Mouse (Mus musculus) hindbrain, postnatal 0 days (tissue): ENCODE measurements around the gene Wt1. TPM values are rescaled to one million over a fixed set of nuclear protein-coding genes. Genes with fewer than 3 reads are reported as not detected.

ENCODE experiments used
- ATAC-seq: fragments of 200-750 bp; cut with Nextera tagmentation; 2 replicates; pipeline ENCODE4 v1.8.0; 2017; ENCODE audit warnings: mild to moderate bottlenecking, moderate TSS enrichment, moderate library complexity
- DNase-seq: peaks from one replicate; pipeline ENCODE4 v3.0.0-alpha.2; 2015; ENCODE audit warnings: low spot score
- H3K27ac ChIP-seq: fragments of 300-500 bp; sonication (generic); 2 replicates; pipeline ENCODE4 v1.5.1; 2014; ENCODE audit warnings: mild to moderate bottlenecking
- H3K27me3 ChIP-seq: fragments of 300-500 bp; sonication (generic); 2 replicates; pipeline ENCODE4 v1.6.1; 2014; ENCODE audit warnings: low read length, mixed read lengths; ENCODE audit not compliant: insufficient read depth
- H3K36me3 ChIP-seq: fragments of 300-500 bp; sonication (generic); 2 replicates; pipeline ENCODE4 v1.6.1; 2014; ENCODE audit warnings: low read length, mixed read lengths; ENCODE audit not compliant: insufficient read depth
- H3K4me1 ChIP-seq: fragments of 300-500 bp; sonication (generic); 2 replicates; pipeline ENCODE4 v1.6.1; 2014; ENCODE audit warnings: antibody characterized with exemption, low read length, mixed read lengths; ENCODE audit not compliant: insufficient read depth
- H3K4me2 ChIP-seq: fragments of 300-500 bp; sonication (generic); 2 replicates; pipeline ENCODE4 v1.6.1; 2014; ENCODE audit warnings: low read depth, mild to moderate bottlenecking, low read length, moderate library complexity, mixed read lengths
- H3K4me3 ChIP-seq: fragments of 300-500 bp; sonication (generic); 2 replicates; pipeline ENCODE4 v1.5.1; 2014; ENCODE audit warnings: low read length
- H3K9ac ChIP-seq: fragments of 300-500 bp; sonication (generic); replicated peaks from 2 replicates; pipeline ENCODE4 v1.6.1; 2014; ENCODE audit warnings: mild to moderate bottlenecking, low read length, moderate library complexity, mixed read lengths
- H3K9me3 ChIP-seq: fragments of 300-500 bp; sonication (generic); 2 replicates; pipeline ENCODE4 v1.6.1; 2016; ENCODE audit warnings: low read length, mixed read lengths
- CTCF ChIP-seq: IDR thresholded peaks from 2 replicates; pipeline ENCODE4 v1.5.1; 2016; ENCODE audit warnings: antibody characterized with exemption, control low read depth, low read depth
- WGBS: fragments of 180-500 bp; shearing (Covaris S2); extraction: QIAGEN DNeasy Blood & Tissue Kit; methylation state at CpG from one replicate; pipeline ENCODE4 v1.1.7; 2014; 5-methylcytosine and 5-hydroxymethylcytosine counted together
- polyA plus RNA-seq: library from polyadenylated mRNA; unstranded; fragments of >200 nt; fragmentation: Nextera tagmentation; extraction: Ambion mirVana; gene quantifications from 2 replicates; pipeline ENCODE4 v1.2.1, GENCODE M21; 2015
- total RNA-seq: library from RNA; depleted of rRNA; stranded (reverse); fragments of >200 nt; gene quantifications from 2 replicates; pipeline ENCODE4 v1.2.3, GENCODE M21; 2014

Wt1 gene
- total and polyA plus RNA-seq, 2 experiments from 2014 or later, result 0.56 to 1.9 TPM

DNA sequence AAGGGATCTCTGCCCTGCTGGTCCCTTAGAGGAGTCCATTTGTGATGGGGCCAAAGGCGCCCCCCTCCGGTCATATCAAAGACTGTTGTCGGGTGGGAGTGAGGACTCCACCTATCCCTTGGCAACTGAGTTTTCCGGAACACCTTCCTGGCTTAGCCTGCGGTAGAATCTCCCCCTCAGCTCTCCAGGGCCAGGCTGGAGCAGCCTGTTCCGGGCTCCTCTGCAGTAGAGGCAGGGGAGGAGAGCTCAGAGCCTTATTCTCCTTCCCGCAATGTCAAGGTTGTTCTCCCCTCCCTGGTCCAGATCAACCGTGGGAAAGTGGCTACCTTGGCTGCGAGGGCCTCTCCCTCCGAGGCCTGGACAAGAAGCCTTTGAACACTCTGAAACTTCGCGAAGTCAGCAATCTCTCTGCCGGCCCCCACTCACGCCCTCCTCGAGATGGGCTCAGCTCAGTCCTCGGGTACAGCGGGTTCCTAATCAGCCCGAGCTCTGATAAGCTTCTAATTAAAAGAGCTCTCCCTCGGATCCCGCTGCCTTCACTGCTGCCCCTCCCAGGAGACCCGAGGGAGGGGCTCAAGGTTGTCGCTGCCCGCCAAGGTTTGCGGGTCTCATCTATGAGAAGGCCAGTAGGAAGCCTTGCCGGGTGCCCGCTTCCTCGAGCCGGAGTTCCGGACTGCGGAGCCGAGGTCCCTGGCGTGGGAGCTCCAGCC is 4.2 kb downstream of the Wt1 start:
- H3K4me3 ChIP-seq, result 0 out of 2 replicates have a peak overlapping the region, but pooled peaks have one; percentile 6
- H3K27me3 ChIP-seq, result peaks cover 93% of the 10 kb centered on the region
- ATAC-seq (no peak), DNase-seq (no peak)
- 1% methylated on average over 32 of the region's 32 CpGs for WGBS
- no peaks in the 10 kb centered on the region for H3K36me3 ChIP-seq
- TF ChIP-seq CTCF, result no peak
- no peak overlapping the region for H3K27ac ChIP-seq
- no peak overlapping the region for H3K9ac ChIP-seq
- no peaks in the 10 kb centered on the region for H3K4me1 ChIP-seq
- no peak overlapping the region for H3K4me2 ChIP-seq
- no peaks in the 10 kb centered on the region for H3K9me3 ChIP-seq

DNA sequence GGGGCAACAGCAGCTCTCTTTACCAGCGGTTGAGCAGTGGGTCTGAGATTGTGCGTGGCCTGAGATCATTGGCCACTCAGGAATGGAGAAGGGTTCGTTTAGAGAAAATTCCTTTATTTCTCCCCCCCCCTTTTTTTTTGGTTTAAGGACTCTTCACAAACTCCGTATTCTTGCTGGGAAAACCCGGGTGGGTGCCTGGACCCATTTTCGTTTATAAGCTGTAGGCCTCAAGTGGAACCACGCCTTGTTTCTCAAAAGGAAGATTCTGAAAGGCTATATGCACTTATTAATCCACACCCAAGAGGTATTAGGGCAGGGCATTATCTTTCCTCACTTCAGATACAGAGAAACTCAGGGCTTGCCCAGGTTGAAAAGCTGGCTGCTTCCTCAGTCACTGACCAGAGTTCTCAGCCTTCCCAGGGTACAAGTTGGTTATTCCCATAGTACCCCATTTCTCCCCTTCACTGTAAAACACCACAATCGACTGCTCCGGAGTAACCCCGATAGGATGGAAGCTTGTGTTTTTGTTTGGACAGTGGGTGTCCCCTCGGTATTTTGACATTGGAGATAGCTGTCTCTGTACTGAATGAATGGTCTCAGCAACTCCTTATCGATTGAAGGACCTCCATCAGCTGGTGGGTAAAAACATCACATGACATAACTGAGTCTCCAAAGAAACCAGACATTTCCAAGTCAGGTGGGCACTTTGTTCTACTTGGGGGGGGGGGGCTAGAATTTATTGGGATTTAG is 4.9 kb downstream of the Wt1 start:
- H3K36me3 ChIP-seq, result no peaks in the 10 kb centered on the region
- H3K9me3 ChIP-seq, result no peaks in the 10 kb centered on the region
- H3K9ac ChIP-seq, result no peak overlapping the region
- peaks cover 92% of the 10 kb centered on the region for H3K27me3 ChIP-seq
- no peaks in the 10 kb centered on the region for H3K4me1 ChIP-seq
- DNase-seq (no peak), ATAC-seq (no peak)
- no peak overlapping the region for H3K27ac ChIP-seq
- 0 out of 2 replicates have a peak overlapping the region, but pooled peaks have one; percentile 6 for H3K4me3 ChIP-seq
- H3K4me2 ChIP-seq, result no peak overlapping the region
- no peak for TF ChIP-seq CTCF
- WGBS, result 5% methylated on average over 12 of the region's 12 CpGs

DNA sequence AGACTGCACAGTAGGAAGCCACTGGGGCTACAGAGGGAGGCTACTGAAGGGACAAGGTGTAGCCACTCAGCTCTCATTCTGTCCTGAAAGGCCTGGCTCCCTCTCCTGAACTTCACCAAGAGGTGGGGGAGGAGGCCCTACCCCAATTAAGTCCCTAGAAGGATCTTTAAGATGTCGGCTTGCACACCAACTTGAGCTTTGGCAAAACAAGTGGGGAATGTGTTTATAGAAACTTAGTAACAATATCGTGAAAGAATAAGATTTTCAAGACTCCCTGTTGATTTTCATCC is 5.4 kb downstream of the Wt1 start:
- Histone ChIP-seq H3K4me2 (no peak overlapping the region), H3K9me3 (no peaks in the 10 kb centered on the region), H3K27me3 (peaks cover 92% of the 10 kb centered on the region), H3K36me3 (no peaks in the 10 kb centered on the region), H3K9ac (no peak overlapping the region), H3K27ac (no peak overlapping the region), H3K4me1 (no peaks in the 10 kb centered on the region), H3K4me3 (no peak overlapping the region)
- WGBS, result 5% methylated on average over 2 of the region's 2 CpGs
- no peak for TF ChIP-seq CTCF
- no peak for ATAC-seq
- DNase-seq, result no peak

DNA sequence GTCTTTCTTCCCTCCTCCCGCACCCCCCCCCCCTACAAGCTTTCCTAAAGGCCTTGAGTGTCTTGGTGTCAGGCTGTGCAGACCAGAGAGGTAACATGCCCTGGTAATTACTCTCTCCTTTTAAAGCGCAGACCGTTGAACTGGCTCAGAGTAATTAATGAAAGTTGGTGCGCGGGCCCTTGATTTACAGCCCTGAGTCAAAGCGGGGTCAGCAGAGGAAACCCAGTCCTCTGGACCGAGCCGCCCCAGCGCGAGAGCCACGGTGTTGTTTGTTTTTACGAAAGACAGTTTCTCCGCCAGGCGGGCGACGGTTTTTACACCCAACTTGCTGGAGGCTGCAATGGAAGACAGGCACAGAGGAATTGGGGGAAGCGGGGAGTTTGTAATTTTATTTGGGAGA is 6.0 kb downstream of the Wt1 start:
- H3K4me1 ChIP-seq, result no peaks in the 10 kb centered on the region
- 3% methylated on average over 17 of the region's 17 CpGs for WGBS
- no peak for ATAC-seq

DNA sequence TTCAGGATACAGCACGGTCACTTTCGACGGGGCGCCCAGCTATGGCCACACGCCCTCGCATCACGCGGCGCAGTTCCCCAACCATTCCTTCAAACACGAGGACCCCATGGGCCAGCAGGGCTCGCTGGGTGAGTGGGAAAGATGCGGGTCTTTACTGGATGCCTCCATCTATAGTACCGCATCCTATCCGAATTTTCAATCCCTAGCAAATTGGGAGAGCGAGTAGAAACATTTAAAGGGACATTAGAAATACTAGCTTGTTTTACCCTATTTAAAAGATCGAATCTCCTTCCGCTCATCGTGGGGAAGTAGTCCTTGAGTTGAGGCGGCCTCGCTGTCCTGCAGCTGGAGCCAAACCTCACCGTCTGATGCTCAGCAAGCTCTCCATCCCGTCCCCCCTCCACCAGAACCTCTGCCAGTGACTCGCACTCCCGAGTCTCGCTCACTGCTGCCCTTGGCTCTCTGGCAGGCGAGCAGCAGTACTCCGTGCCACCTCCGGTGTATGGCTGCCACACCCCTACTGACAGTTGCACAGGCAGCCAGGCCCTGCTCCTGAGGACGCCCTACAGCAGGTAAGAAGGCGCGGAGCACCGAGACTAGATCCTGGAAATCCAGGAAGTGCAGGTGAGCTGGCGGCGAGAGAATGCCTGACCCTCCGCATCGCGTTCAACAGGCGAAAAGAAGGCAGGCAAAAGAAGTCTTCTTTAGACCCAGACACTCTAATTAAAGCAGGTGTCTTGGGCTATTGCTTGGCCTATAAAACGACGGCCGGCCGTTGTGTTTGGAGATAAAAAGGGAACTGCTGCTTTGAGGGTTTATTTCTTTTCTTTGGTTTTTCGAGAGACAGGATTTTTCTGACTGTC is 6.8 kb downstream of the Wt1 start:
- WGBS, result 2% methylated on average over 43 of the region's 43 CpGs

More for the DNA sequence above, 6.0 kb downstream of the Wt1 start:
- Histone ChIP-seq H3K4me3 (no peak overlapping the region), H3K36me3 (no peaks in the 10 kb centered on the region), H3K27ac (no peak overlapping the region), H3K9me3 (no peaks in the 10 kb centered on the region), H3K4me2 (no peak overlapping the region), H3K27me3 (peaks cover 92% of the 10 kb centered on the region), H3K9ac (no peak overlapping the region)
- TF ChIP-seq CTCF, result no peak
- DNase-seq, result no peak

DNA sequence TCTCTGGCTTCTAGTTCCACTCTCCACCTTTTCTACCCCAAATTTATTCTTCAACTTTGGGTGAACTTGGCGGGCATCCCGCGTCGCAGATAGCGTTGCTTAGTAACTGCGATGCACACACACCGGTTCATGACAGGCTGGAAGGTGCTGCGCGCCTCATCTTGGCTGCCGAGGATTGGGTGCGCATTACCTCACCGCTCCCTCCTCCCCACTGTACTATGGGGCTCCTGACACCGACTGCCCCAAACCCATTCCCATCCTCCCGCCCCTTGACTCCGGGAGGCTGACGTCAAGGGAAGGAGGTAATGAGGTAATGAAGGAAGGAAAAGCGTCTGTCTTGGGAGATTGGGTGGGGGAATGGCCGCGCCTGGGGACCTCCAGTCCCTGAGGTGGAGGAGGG is 8.0 kb downstream of the Wt1 start:
- ATAC-seq (peak; percentile 82), DNase-seq (peak; percentile 31)
- 1% methylated on average over 19 of the region's 19 CpGs for WGBS
- Histone ChIP-seq H3K9ac (no peak overlapping the region), H3K4me1 (no peaks in the 10 kb centered on the region), H3K27ac (no peak overlapping the region), H3K36me3 (no peaks in the 10 kb centered on the region), H3K27me3 (peaks cover 94% of the 10 kb centered on the region), H3K4me3 (peak overlapping the region; percentile 10; the same call in 1 of the 2 replicates), H3K4me2 (0 out of 2 replicates have a peak overlapping the region, but pooled peaks have one; percentile 5), H3K9me3 (no peaks in the 10 kb centered on the region)
- no peak for TF ChIP-seq CTCF

More for the DNA sequence above, 6.8 kb downstream of the Wt1 start:
- ATAC-seq (no peak), DNase-seq (no peak)
- H3K27ac ChIP-seq, result no peak overlapping the region
- no peak for TF ChIP-seq CTCF
- H3K9ac ChIP-seq, result no peak overlapping the region
- H3K4me1 ChIP-seq, result no peaks in the 10 kb centered on the region
- no peaks in the 10 kb centered on the region for H3K9me3 ChIP-seq
- no peak overlapping the region for H3K4me2 ChIP-seq
- H3K36me3 ChIP-seq, result no peaks in the 10 kb centered on the region
- peaks cover 93% of the 10 kb centered on the region for H3K27me3 ChIP-seq
- H3K4me3 ChIP-seq, result no peak overlapping the region
